Mouse (Mus musculus) kidney, postnatal 14 days (tissue): ENCODE measurements around the gene Sdk1.
"Not testable (repeated sequence)": the region's sequence is repeated elsewhere in the genome, so short reads cannot be mapped to it uniquely, and the experiment has no call there.

Source experiments
- DNase-seq: peaks from one replicate; pipeline ENCODE4 v3.0.0; 2022; ENCODE audit warnings: mixed read lengths

Gene Sdk1

DNA sequence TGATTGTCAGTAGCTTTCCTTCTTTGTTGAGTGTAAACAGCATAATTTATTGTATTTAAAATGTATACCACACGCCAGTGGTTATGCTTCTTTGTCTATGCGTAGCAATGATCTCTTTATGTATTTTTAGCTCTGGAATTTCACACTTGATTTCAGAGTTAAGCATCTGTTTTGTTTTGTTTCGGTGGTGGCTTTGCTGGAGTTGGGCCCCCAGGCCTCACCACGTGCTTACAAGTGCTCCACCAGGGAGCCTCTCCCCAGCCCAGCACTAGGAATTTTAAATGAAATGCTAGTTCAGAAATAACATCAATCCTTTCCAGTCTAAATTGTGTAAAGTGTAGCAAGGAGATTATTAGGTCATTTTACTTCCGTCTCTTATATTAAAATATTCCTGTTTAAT is 227.5 kb downstream of the Sdk1 start:
- DNase-seq = no peak

DNA sequence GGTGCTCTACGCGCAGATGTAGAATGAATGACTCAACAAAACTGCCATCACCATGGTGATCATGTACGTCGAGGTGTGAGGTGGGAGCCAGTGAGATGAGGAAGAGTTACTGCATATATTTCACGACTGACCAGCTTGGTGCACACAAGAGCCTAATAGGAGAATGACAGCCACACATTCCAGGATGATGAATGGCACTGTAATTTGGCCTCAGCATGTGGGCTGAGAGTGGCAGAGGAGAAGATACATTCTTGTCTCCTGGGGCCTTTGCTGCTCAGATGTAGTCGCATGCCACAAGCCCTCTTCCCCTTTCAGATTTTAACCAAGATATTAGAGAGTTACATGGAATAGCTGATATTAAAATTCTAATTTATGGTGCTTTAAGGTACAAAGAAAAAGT is 264.0 kb downstream of the Sdk1 start:
- DNase-seq = no peak

DNA sequence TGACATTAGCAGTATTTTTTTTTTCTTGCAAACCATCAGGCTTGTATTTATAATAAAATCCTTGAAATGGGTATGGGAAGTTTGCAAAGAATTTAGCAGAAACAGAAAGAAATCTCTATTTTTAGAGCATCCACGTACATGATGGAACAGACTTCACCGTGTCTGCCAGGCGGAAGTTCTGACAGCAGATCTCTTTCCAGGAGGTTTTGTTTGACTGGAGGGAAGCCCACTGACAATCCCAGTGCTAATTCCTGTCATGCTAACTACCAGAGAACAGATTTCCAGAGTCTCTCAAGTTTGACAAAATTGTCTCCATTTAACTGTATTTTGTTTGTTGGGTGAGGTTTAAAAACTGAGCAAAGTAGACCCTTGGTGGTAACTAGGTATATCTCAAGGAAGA is 265.1 kb downstream of the Sdk1 start:
- DNase-seq = no peak

DNA sequence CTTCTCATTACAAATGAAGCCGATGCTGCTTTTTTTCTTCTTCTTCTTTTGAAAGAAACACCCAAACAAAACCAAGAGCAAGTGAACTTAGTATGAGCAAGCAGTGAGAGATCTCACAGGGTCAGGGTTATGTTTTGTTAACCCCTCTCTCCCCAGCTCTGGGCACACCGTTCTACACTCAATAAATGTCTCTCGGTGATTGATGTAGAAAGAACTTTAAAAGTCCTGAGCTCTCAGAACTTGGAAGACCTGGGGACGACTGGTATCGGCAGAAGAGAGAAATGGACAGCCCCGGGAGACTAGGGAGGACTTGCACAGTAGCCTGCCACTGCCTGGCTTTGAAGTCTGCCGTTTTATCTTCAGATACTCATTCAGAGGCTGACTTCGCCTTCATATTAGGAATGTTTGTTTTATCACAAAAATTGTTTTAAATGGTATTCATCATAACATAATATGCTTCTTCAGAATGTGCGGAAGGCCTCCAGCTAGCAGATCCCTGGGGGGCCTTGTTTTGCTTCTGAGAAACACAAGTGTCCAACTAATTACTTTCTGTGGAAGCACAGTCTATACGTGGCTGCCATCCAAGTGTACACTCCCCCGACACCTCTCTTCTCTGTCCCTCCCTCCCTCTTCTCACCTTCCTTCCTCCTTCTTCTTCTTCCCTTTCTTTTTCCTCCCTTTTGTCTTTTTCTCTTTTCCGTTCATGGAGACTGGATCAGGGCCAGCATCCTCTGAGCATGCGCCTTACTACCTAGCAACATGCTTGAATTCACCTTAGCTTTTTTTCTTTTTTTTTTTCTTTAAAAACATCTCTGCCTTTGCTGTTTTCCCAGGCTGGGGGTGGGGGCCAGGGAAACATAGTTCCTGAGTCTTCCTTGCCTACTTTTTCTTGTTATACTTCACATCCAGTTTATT is 283.8 kb downstream of the Sdk1 start:
- no peak for DNase-seq

DNA sequence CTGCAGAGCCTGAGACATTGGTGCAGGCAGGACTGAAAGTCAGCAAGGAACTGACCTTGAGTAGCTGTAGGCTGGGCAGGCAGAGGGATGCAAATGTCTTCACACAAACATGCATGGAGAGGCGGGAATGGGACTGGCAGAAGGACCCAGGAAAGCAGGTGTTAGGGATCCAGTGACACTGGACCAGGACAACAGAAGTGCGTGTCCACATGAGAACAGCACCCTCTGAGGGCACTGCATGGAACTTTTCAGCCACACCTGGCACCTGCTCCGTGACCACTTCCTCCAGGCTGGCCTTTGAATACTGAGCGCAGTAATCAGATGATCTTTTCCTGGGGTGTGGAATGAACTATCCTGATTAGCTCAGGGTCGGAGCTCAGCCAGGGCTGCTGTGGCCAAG is 298.9 kb downstream of the Sdk1 start:
- DNase-seq = no peak

DNA sequence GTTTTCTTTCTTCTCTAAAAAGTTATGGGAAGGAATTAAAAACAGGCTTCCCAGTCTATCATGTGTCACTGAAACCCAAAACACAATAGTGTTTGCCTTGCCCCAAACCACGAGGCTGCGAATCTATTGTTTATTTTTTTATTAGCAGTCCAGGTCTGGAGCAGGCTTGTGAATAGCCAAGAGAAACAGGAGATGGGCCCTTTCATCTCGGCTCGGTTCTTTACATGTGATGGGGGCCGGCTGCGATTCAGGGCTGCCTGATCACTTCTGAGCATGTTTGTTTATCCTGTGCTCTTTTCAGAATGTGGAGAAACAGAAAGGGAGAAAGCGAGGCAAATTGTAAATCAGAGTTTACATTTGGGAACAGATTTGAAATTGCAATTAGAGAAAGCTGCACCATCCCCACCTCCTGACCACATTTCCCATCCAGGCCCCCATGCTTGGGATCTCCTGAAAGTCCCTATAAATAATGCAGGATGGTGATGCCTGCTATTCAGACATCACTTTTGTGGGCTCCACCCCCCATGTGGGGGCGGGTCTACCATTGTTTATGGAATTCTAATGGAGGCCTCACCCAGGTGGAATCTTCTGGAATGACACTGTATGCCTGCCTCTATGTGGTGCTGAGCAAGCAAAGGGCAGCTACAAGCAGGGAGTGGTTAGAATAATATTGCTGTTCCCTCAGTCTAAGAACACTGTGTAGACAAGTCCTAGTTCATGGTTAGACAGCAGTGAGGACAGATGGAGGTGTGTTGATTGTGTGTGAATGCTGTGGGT is 301.8 kb downstream of the Sdk1 start:
- no peak for DNase-seq

DNA sequence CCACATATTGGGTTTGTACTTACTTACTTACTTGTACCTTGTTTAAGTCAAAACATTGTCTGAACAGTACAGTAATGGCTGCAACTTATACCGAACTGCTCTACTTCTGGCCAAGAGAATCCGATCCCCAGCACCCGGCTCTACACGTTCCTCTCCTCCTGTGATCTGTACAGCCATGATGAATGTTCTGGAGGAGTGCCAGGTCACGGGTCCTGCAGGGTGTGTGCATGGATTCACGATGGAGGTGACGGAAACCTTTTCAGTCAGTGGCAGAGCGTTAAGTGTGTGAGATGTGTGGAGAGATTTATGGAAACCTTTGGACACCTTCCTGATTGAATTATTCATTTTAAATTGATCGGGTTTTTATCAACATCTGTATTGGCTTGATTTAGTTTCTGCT is 312.2 kb downstream of the Sdk1 start:
- no peak for DNase-seq

DNA sequence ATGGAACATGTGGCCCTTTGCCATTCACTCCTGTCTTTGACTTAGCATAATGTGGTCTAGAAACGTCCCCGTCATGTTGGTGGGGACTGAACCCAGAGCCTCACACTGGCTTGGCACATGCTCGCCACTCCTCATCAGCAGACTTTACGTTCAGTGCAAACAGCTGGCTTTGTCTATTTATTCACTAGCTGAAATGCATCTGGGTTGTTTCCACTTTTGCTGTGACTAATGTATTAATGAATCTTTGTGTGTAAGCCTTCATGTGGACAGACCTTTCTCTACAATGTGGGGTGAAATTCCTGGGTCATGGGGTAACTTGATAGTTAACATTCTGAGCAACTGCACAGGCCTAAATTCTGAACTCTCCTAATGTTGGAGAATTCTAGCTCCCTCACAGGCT is 317.4 kb downstream of the Sdk1 start:
- DNase-seq = no peak

DNA sequence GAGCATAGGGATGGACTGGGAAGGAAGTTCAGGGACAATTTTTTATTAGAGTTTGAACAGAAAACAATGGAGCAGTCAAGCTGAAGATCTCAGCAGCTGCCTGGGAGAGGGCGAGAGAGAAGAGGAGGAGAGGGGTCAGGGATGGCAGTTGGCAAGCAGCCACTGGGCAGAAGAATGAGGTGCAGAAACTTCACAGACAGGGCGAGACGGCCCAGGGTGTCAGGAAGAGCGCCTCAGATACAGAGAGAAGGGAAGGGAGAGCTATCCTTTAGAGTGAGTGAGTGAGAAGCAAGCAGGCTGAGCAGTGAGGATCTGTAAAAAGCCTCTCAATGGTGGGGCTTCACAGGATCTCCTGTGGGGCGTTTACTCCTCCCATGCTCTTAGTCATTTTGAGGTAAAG is 319.0 kb downstream of the Sdk1 start:
- peak; percentile 20 for DNase-seq

DNA sequence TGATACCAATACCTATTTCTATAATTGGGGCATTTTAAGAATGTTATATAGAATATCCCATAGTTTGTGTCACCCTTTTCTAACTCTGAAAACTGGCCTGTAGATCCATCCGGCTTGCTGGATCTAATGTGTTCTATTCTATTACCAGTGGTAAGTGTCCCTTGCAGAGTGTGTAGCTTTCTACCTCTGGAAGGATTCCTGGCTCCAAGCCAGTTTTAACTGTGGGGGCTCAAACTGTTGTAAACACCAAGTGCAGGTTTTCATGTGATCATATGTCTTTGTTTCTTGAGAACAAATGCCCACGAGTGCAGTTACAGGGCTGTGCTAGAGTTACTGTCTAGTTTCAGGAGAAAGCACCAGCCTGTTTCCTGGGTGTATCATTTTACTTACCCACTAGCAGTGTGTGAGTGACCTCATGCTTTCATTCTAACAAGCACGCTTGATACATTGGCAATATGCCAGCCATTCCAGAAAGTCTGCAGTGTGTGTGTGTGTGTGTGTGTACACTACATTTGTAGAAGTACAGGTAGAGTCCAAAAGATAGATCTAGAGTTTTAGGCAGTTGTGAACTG is 320.8 kb downstream of the Sdk1 start:
- DNase-seq = peak; percentile 22

DNA sequence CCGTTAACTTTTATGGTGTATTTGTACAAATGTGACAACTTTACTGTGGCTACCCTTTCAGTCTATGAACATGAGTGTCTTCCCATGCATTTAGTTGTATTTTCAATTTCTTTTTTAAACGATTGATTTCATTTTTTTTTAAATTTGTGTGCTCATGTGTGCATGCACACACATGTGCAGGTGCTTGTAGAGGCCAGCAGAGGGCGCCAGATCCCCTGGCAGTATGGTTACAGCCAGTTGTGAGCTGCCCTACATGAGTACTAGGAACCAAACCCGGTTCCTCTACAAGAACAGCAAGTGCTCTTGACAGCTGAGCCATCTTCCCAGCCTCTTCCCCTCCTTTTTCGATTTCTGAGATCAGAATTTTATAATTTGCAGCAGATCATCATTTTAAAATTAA is 322.9 kb downstream of the Sdk1 start:
- no peak for DNase-seq

DNA sequence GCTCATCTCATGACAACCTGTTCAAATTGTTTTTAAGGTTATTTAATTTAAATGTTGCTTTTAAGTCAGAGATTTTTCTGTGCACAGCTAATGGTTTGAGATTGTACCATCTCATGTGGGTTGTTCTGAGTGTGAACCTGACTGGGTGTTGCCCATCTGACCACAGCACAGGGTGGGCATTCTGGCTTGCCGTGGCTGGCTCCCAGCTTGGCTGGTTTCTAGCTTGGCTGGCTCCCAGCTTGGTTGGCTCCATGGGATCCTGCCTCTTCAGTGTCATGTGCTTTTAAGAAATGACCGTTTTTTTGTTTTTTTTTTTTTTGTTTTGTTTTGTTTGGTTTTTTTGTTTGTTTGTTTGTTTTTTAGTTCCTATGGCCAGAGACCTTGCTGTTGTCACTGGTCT is 326.8 kb downstream of the Sdk1 start:
- no peak for DNase-seq

DNA sequence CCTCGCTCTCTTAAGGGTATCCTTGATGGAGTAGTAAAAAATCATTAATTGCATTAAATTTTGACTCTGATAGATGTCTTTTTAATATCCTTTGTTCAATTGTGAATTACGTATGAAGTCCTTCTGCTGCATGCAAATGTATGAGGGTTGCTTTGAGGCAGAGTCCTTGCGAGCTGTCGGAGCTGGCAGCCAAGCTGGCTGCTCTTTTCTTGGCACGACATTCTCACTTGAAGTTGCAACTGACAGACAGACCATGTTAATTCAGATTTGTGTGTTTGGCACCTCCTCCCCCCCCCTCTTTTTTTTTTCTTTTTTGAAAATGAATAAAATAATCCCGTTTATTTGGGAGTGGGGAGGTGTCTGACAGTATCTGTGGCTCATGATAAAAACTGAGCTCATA is 329.2 kb downstream of the Sdk1 start:
- DNase-seq = no peak

DNA sequence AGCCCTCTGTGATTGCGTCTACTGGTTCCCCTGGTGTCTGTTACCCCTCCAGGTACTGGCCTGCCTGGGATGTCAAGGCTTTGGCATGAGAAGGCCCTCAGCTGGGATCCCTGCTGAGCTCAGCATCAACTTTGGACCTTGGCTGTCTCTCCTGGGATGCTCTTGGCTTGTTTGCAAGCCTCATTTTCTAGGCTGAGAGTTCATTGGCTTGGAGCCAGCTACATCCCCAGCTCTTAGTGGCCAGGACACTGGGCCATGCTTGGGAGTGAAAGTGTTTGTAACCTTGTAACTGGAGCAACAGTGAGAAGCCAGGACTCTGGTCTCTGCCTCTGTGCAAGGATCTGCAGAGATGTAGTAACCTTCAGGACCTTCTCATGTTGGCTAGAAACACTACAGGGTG is 333.0 kb downstream of the Sdk1 start:
- peak; percentile 90 for DNase-seq

DNA sequence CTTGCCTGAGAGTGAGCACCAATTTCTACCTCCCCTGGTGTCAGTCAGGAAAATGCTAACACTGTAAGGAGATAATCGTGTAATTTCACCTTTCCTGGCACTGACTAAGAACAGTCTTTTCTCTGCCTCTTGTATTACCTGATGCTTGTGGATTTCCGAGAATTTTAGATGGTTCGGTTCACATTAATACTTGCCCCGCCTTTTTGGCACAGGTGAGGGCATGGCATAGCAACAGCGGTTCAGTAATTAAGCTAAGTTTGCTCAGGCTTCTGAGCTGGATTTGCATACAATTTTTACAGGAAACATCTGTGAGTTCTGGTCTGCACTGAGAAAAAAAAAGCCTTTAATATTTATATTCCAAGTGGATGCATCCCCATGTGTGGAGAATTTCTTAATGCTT is 350.0 kb downstream of the Sdk1 start:
- no peak for DNase-seq

DNA sequence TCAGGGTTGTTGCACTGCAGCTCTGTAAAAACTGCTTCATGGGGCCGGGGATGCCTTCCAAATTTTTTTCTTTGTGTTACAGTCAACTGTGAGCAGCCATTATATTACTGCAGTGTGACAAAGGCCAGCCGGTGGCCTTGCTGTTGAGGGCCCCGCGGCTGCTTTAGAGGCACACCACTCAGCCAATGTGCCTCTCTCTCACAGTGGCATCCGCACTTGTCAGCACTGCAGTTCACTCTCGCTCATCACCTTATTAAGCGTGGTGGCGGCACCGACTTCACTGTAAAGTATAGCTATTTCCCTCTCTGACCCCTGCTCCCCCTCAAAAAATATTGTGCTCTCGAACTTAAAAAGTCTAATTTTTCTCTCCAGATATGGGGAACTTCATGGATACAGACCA is 371.4 kb downstream of the Sdk1 start:
- no peak for DNase-seq

DNA sequence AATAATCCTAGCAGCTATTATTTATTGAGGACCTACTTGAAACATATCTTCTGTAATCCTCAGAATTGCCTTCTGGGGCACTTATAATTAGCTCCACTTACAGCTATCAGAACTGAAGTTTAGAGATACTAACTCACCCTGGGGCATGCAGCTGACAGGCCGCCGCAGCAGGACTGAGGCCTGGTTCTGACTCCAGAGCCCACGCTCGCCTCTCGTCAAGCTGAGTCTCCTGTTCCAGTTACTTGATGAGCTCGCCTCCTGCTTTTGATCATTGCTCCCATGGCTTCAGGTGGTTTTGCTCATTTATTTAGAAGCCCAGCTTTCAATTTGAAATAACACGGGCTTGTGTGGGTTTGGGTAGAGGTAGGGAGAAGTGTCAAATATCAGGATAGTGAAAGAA is 374.5 kb downstream of the Sdk1 start:
- no peak for DNase-seq

DNA sequence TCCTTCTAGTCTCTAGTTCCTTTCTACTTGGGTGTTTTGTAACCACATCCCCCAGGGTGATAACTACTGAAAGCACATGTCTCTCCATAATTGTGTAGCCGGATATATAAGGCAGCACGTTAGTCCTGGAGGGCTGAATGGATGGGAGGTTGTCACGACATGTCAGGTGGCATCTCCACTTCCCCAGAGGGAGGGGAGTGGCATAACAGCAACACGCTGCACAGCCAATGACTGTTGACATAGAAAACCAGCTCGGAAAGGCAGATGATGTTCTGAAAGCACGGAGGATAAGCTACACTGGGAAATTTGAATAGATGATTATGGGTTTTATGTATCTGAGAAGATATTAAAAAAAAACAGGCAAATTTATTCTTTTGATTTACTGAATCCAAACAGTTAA is 376.4 kb downstream of the Sdk1 start:
- no peak for DNase-seq

DNA sequence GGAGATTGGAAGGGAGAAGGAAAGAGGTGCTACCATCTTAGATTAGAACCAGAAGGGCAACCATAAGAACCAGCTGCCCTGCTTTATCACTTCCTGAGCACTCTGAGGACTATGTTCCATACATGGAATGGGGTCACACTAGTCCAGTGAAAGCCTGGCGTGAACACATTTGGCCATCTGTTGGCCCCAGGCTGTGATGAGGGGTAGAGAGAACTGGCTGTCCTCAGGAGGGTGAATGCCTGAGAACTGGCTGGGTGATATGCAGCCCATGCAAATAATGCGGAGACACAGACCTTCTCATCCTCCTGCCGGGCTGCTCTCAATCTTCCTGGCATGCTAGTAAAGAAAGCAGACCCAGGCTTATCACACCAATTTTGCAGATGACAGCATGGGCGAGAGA is 384.1 kb downstream of the Sdk1 start:
- DNase-seq = no peak

DNA sequence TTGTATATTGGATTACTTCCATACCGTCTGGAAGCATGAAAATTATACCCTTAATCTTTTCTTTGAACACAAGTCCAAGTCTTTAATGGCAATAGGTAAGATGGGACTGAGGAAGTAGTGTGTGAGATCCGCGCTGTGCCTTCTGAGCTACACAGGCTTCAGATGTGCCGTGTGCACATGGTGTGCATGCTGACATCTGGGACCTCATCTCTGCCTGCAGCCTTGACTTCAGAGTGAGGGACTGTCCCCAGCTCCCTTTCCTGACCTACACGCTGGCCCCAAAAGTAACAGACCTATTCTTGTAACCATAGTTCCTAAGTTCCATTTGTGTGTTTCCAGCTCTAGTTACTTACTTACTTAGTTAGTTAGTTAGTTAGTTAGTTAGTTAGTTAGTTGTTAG is 390.4 kb downstream of the Sdk1 start:
- no peak for DNase-seq

DNA sequence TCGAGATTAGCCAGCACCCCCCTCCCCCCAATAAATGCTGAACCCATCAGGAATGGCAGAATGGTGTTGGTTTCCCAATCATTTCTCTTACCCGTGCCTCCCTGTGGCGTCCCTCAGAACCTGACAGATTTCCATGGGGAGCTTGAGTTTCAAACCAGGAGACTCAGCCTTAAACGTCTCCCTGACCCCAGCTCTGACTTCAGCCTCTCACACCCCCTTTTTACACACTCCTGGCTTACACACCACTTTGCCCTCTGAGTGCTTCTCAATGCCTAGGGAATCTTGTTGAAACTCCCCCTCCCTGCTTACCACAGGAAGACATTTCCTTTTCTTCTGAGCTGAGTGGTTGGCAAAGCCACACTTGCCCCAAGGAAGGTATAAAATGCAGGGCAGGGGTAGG is 392.0 kb downstream of the Sdk1 start:
- DNase-seq = no peak

DNA sequence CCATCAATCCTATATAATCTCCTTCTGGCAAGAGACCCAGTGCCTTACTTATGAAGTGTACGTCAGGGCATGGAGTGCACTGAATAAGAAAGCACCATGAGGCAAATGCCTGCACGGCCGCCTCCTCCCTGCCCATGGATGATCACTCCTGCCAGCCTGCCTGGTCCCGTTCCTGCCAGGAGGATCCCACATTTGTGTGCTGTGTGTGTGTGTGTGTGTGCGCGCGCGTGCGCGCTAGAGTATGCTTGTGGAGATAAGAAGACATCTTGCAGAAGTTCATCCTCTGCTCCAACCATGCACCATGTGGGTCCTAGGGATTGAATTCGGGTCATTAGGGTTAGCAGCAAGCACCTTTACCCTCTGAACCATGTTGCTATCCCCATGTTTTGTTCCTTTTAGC is 395.1 kb downstream of the Sdk1 start:
- DNase-seq = no peak

DNA sequence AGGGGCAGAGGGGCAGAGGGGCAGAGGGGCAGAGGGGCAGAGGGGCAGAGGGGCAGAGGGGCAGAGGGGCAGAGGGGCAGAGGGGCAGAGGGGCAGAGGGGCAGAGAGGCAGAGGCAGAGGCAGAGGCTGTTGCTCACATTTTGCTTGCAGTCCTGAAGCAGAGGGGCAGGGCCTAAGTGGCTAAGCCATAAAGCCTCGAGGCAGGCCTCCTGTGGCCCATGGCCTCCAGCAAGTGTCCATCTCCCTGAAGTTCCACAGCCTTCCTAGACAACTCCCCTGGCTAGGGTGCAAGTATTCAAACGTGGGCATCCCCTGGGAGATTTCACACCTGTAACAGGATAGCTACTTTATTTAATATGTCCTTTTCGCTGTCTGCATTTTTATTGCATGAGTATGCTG is 395.8 kb downstream of the Sdk1 start:
- not testable (repeated sequence) for DNase-seq

DNA sequence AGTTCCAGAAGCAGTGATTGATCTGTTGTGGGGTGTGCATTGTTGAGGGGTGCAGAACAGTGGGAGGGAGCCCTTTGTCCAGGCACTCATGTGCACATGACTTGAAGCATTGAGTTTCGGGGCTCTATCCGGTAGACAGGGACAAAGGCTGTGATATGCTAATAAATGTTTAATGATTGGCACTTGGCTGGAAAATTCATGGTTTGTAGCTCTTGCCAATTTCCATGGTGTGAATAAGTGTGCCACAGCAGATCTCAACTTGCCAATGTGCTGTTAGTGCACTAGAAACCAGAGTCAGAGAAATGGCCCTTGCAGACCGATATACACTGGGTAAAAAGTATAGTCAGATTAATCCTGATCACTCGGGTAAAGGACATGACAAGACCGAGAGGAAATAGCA is 404.4 kb downstream of the Sdk1 start:
- DNase-seq = no peak
